Mouse (Mus musculus) heart, postnatal 0 days (tissue): ENCODE measurements at regions not wholly inside any gene's neighbourhood (a gene's known extent, or its start where the extent isn't known, plus 50 kb on each side); places are given as distances from the start of the nearest gene placed in this dataset.

ENCODE experiments used
- ATAC-seq: fragments of 200-750 bp; cut with Nextera tagmentation; 2 replicates; pipeline ENCODE4 v1.8.0; 2017; ENCODE audit warnings: low read depth, moderate number of reproducible peaks, moderate library complexity; ENCODE audit not compliant: insufficient read depth
- DNase-seq: peaks from one replicate; pipeline ENCODE4 v3.0.0-alpha.2; 2016; ENCODE audit warnings: low spot score
- H3K27ac ChIP-seq: fragments of 300-500 bp; sonication (generic); 2 replicates; pipeline ENCODE4 v1.5.1; 2014; ENCODE audit warnings: low read depth, mild to moderate bottlenecking
- H3K27me3 ChIP-seq: fragments of 300-500 bp; sonication (generic); 2 replicates; pipeline ENCODE4 v1.6.1; 2014; ENCODE audit warnings: low read length, mixed read lengths; ENCODE audit not compliant: control insufficient read depth, insufficient read depth
- H3K36me3 ChIP-seq: fragments of 300-500 bp; sonication (generic); replicated peaks from 2 replicates; pipeline ENCODE4 v1.6.1; 2014; ENCODE audit warnings: low read length, mixed read lengths; ENCODE audit not compliant: control insufficient read depth, insufficient read depth
- H3K4me1 ChIP-seq: fragments of 300-500 bp; sonication (generic); 2 replicates; pipeline ENCODE4 v1.6.1; 2014; ENCODE audit warnings: antibody characterized with exemption; ENCODE audit not compliant: control insufficient read depth, insufficient read depth
- H3K4me2 ChIP-seq: fragments of 300-500 bp; sonication (generic); 2 replicates; pipeline ENCODE4 v1.6.1; 2014; ENCODE audit warnings: low read depth, mild to moderate bottlenecking, low read length, moderate library complexity
- H3K4me3 ChIP-seq: fragments of 300-500 bp; sonication (generic); 2 replicates; pipeline ENCODE4 v1.5.1; 2014; ENCODE audit warnings: low read depth, low read length
- H3K9ac ChIP-seq: fragments of 300-500 bp; sonication (generic); replicated peaks from 2 replicates; pipeline ENCODE4 v1.6.1; 2014; ENCODE audit warnings: low read depth, low read length, mixed read lengths
- H3K9me3 ChIP-seq: fragments of 300-500 bp; sonication (generic); replicated peaks from 2 replicates; pipeline ENCODE4 v1.6.1; 2016; ENCODE audit warnings: low read length; ENCODE audit not compliant: control insufficient read depth
- CTCF ChIP-seq: IDR thresholded peaks from 2 replicates; pipeline ENCODE4 v1.5.1; 2016; ENCODE audit warnings: antibody characterized with exemption, control low read depth, low read depth
- EP300 ChIP-seq: IDR thresholded peaks from 2 replicates; pipeline ENCODE4 v1.6.1; 2016; ENCODE audit warnings: antibody characterized with exemption, low read depth
- WGBS: fragments of 180-500 bp; shearing (Covaris S2); extraction: QIAGEN DNeasy Blood & Tissue Kit; methylation state at CpG from one replicate; pipeline ENCODE4 v1.1.7; 2014; 5-methylcytosine and 5-hydroxymethylcytosine counted together

- no peaks in the 10 kb centered on the region for H3K4me1 ChIP-seq
- H3K27ac ChIP-seq, result no peak overlapping the region
- no peak overlapping the region for H3K4me2 ChIP-seq
- TF ChIP-seq CTCF (peak; percentile 65), EP300 (no peak)
- DNase-seq, result peak; percentile 29
- no peak overlapping the region for H3K4me3 ChIP-seq
- no peaks in the 10 kb centered on the region for H3K36me3 ChIP-seq
- no peak overlapping the region for H3K9ac ChIP-seq
- no peaks in the 10 kb centered on the region for H3K27me3 ChIP-seq
- WGBS, result 33% methylated on average over 1 of the region's 1 CpGs
- no peak for ATAC-seq
- H3K9me3 ChIP-seq, result no peaks in the 10 kb centered on the region
Measured at GRCm38 (mm10) chr2:8380246-8380645, 870.9 kb upstream of the Celf2 start.

DNA sequence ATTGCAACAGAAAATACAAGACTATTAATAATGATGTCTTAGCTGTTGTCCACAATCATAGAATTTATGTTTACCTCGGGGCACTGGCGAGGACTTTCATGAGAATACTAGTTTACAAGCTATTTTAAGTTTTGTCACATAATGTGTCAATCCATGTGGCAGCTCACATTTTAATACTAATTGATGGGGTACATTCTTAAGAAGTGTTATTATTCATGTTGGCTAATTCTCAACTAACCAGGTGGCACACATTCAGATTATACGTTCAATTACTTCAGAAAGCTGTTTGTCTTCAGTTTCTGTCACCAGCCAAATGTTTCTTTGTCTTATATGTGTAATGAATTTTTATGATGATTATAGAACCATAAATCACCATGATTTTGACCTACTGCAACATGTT, 870.2 kb upstream of the Celf2 start:
- H3K4me1 ChIP-seq, result no peaks in the 10 kb centered on the region
- H3K9me3 ChIP-seq, result no peaks in the 10 kb centered on the region
- no peak for TF ChIP-seq CTCF
- no peak for TF ChIP-seq EP300
- no peak for DNase-seq
- H3K4me3 ChIP-seq, result no peak overlapping the region
- no peak overlapping the region for H3K27ac ChIP-seq
- H3K9ac ChIP-seq, result no peak overlapping the region
- H3K27me3 ChIP-seq, result no peaks in the 10 kb centered on the region
- no peak for ATAC-seq
- 79% methylated on average over 3 of the region's 3 CpGs for WGBS
- H3K4me2 ChIP-seq, result no peak overlapping the region
- no peaks in the 10 kb centered on the region for H3K36me3 ChIP-seq

DNA sequence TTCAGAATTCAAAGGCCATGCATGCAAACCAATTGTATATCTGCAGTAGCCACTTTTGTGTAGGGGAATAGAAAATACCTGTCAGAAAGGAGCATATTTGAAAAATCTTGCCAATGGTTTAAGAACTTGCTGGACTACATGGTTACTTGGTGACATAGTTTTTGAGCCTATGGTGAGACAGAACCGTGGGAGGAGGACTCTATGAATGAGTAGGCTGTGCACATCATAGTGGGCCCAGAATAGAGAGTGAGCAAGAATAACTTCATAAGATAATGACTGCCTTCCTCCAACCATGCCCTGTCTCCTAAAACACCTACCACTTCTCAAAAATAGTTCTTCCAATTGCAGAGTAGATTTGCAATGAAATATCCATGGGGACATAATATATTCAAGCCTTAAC, 838.5 kb upstream of the Celf2 start:
- Histone ChIP-seq H3K9ac (no peak overlapping the region), H3K27ac (no peak overlapping the region), H3K4me1 (no peaks in the 10 kb centered on the region), H3K36me3 (no peaks in the 10 kb centered on the region), H3K27me3 (no peaks in the 10 kb centered on the region), H3K4me2 (no peak overlapping the region), H3K9me3 (no peaks in the 10 kb centered on the region), H3K4me3 (no peak overlapping the region)
- whole genome bisulfite sequencing, result 54% methylated on average over 1 of the region's 1 CpGs
- DNase-seq (no peak), ATAC-seq (no peak)
- TF ChIP-seq CTCF, result no peak
- no peak for TF ChIP-seq EP300

GRCm38 (mm10) chr2:8344748-8345147, 835.4 kb upstream of the Celf2 start:
- H3K4me3 ChIP-seq, result no peak overlapping the region
- ATAC-seq (no peak), DNase-seq (no peak)
- H3K9me3 ChIP-seq, result no peaks in the 10 kb centered on the region
- TF ChIP-seq EP300 (no peak), CTCF (no peak)
- no peak overlapping the region for H3K27ac ChIP-seq
- no peaks in the 10 kb centered on the region for H3K36me3 ChIP-seq
- H3K4me2 ChIP-seq, result no peak overlapping the region
- WGBS, result 40% methylated on average over 3 of the region's 3 CpGs
- H3K27me3 ChIP-seq, result no peaks in the 10 kb centered on the region
- no peak overlapping the region for H3K9ac ChIP-seq
- no peaks in the 10 kb centered on the region for H3K4me1 ChIP-seq

DNA sequence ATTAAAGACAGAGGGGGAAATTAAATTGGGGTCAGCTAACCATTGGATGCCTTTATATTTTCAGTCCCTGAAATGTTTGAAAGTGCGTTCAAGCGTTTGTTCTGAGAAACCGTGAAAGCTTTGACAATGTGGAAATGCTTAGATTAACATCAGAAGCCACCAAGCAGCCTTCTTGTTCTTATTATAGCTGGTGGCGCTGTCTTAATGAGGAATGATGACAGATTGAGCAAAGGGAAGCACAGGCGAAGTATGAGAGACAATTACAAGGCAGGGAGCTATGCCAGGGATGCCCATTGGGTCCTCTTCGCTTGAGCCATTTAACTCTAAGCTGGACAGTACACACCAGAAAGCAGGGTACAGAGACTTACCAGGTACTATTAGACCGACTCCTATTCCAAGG, 828.9 kb upstream of the Celf2 start:
- no peak for DNase-seq
- Histone ChIP-seq H3K9ac (no peak overlapping the region), H3K27ac (no peak overlapping the region), H3K36me3 (no peaks in the 10 kb centered on the region), H3K9me3 (no peaks in the 10 kb centered on the region), H3K4me3 (no peak overlapping the region), H3K4me1 (no peaks in the 10 kb centered on the region), H3K4me2 (no peak overlapping the region), H3K27me3 (no peaks in the 10 kb centered on the region)
- no peak for ATAC-seq
- TF ChIP-seq CTCF, result no peak
- no peak for TF ChIP-seq EP300
- WGBS, result 74% methylated on average over 7 of the region's 7 CpGs

DNA sequence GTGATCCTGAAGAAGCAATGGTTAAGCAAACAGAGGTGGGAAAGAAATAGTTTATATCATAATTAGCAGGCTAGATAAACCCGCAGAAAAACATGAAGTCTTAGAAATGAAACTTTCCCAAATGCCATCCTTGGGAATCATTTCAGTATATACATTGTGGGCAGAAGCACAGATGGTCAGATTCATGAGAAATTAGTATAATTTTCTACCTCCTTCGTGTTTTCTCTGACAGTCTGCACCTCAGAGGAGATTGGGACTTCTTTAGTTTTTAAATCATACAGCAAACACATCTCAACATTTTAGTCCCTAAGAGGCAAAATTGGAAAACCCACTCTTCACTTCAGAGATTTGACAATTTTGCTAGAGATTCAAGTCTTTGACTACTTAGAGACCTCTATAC, 786.6 kb upstream of the Celf2 start:
- no peaks in the 10 kb centered on the region for H3K4me1 ChIP-seq
- ATAC-seq, result no peak

More for the DNA sequence above, 786.6 kb upstream of the Celf2 start:
- Histone ChIP-seq H3K27me3 (no peaks in the 10 kb centered on the region), H3K4me2 (no peak overlapping the region), H3K36me3 (no peaks in the 10 kb centered on the region), H3K9ac (no peak overlapping the region), H3K27ac (no peak overlapping the region), H3K4me3 (no peak overlapping the region), H3K9me3 (no peaks in the 10 kb centered on the region)
- 58% methylated on average over 2 of the region's 2 CpGs for WGBS
- TF ChIP-seq EP300 (no peak), CTCF (no peak)
- no peak for DNase-seq
